Mouse (Mus musculus) limb, embryonic 10.5 days (tissue): Measurements from ENCODE around the gene Sppl2c. TPM values are rescaled to one million over a fixed set of nuclear protein-coding genes. Genes with fewer than 3 reads are reported as not detected.
A peak's percentile ranks its signal among the peaks of the same experiment; 100 is the strongest.

Experiments
- DNase-seq: peaks from one replicate; pipeline ENCODE4 v3.0.0-alpha.2; 2017; ENCODE audit warnings: low spot score
- H3K27ac ChIP-seq: fragments of 300-500 bp; sonication (generic); 2 replicates; pipeline ENCODE4 v1.5.1; 2016; ENCODE audit warnings: mild to moderate bottlenecking
- H3K27me3 ChIP-seq: fragments of 300-500 bp; sonication (generic); 2 replicates; pipeline ENCODE4 v1.6.1; 2016; ENCODE audit warnings: low read depth, mild to moderate bottlenecking; ENCODE audit not compliant: poor library complexity, severe bottlenecking
- H3K36me3 ChIP-seq: fragments of 300-500 bp; sonication (generic); 2 replicates; pipeline ENCODE4 v1.6.1; 2016; ENCODE audit warnings: mild to moderate bottlenecking, moderate library complexity
- H3K4me1 ChIP-seq: fragments of 300-500 bp; sonication (generic); 2 replicates; pipeline ENCODE4 v1.6.1; 2016
- H3K4me3 ChIP-seq: fragments of 300-500 bp; sonication (generic); 2 replicates; pipeline ENCODE4 v1.5.1; 2016; ENCODE audit warnings: mild to moderate bottlenecking, moderate library complexity
- H3K9me3 ChIP-seq: fragments of 300-500 bp; sonication (generic); replicated peaks from 2 replicates; pipeline ENCODE4 v1.6.1; 2016; ENCODE audit warnings: mild to moderate bottlenecking
- WGBS: fragments of 180-500 bp; shearing (Covaris S2); methylation state at CpG from one replicate; pipeline ENCODE4 v1.1.7; 2016; 5-methylcytosine and 5-hydroxymethylcytosine counted together
- polyA plus RNA-seq: library from polyadenylated mRNA; unstranded; fragments of >200 nt; fragmentation: Nextera tagmentation; extraction: Ambion mirVana; gene quantifications from 2 replicates; pipeline ENCODE4 v1.2.1, GENCODE M21; 2016

Sppl2c gene
- polyA plus RNA-seq, 1 experiment from 2014 or later: not detected

DNA sequence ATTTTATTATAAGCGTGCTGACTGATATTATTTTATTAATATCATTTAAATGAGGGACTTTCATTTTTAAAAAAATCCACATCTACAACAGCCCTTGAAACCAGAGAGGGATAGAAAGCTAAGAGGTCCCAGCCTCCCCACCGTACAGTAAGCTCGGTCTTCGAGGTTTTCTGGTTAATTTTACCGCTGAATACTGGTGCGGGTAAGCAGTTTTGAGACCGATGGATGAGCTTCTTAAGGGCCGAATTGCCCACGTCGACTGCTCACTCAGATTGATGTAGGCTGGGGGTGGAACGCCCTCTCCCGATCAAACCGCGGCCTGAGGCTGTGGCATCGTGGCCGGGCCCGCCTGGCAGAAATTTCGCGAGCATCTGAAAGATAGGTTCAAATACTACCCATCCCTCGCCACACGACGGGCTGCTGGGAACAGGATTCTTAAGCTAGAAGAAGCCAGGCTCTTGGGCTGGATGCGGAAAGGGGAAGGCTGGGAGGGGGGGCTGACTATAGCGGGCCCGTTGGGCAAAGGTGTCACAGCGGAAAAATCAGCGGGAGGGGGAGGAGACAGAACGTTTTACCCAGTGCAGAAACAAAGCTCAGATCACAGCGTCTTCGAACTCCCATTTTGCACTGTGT is 47.6 kb downstream of the Sppl2c start:
- peaks cover 38% of the 10 kb centered on the region for H3K4me1 ChIP-seq
- H3K27ac ChIP-seq: no peak overlapping the region
- no peaks in the 10 kb centered on the region for H3K36me3 ChIP-seq
- DNase-seq: peak; percentile 49
- peaks cover 84% of the 10 kb centered on the region for H3K27me3 ChIP-seq
- WGBS: 3% methylated on average over 30 of the region's 30 CpGs
- H3K9me3 ChIP-seq: no peaks in the 10 kb centered on the region
- peak overlapping the region; percentile 13; the same call in 1 of the 2 replicates for H3K4me3 ChIP-seq

DNA sequence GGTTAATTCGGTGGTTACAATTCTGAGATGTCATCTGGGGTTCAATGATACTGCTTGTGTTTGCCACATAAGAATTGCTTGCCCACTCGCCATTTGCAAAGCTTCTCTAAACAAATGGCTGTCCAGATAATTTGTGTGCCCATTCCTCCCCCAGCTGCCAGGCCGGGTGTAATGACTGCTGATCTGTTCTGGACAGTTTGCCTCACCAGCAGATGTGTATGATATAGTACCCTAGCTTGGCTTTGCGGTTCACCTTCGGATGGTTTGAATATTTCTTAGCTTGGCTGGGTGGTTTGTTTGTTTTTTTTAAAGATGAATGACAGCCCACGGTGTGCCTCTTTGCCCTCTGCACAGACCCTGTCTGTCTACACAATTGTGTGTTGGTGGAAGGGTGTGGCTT is 48.6 kb downstream of the Sppl2c start:
- whole genome bisulfite sequencing: 45% methylated on average over 6 of the region's 6 CpGs
- peaks cover 38% of the 10 kb centered on the region for H3K4me1 ChIP-seq

DNA sequence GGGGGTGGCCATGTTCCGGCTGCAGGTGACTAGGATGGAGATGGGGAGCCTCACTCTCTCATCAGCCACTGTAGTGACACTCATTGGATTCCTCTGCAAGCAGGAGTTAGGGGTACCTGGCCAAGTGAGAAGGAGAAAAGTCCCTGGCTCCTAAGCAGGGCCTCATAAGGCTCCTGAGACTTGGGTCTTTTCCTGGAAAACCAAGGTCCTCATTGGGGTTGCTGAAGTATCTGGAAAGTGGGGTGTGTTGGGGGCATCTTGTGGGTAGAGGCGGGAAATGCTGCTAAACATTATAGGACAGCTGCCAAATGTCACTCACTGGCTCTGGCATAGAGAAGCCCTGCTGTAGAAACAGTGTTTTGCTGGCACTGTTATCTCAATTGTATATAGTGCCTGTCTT is 49.8 kb downstream of the Sppl2c start:
- no peak overlapping the region for H3K27ac ChIP-seq
- H3K4me1 ChIP-seq: peaks cover 30% of the 10 kb centered on the region
- peaks cover 65% of the 10 kb centered on the region for H3K27me3 ChIP-seq
- H3K36me3 ChIP-seq: no peaks in the 10 kb centered on the region
- no peak overlapping the region for H3K4me3 ChIP-seq
- no peaks in the 10 kb centered on the region for H3K9me3 ChIP-seq
- 80% methylated on average over 2 of the region's 2 CpGs for WGBS
- DNase-seq: no peak

More for the DNA sequence above, 48.6 kb downstream of the Sppl2c start:
- H3K9me3 ChIP-seq: no peaks in the 10 kb centered on the region
- no peak for DNase-seq
- H3K27ac ChIP-seq: no peak overlapping the region
- H3K4me3 ChIP-seq: no peak overlapping the region
- peaks cover 75% of the 10 kb centered on the region for H3K27me3 ChIP-seq
- H3K36me3 ChIP-seq: no peaks in the 10 kb centered on the region

DNA sequence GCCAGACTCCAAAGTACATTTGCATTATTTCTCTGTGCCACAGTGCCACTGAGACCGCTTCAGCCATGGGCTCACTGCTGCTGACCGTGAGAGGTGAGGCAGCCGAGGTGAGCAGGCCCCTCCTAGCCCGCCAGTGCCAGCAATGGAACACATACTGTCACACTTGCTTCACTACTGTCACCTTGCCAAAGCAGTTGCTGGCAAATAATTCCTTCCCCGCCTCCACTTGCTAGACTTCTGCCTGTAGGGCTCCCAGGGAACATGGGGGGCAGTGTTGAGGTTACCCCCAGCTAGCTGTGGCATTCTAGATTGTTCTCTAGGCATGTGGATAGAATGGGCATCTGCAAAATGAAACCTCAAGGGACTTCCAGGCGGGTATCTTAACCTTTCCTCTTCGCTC is 51.1 kb downstream of the Sppl2c start:
- peaks cover 53% of the 10 kb centered on the region for H3K27me3 ChIP-seq
- no peak for DNase-seq
- no peak overlapping the region for H3K4me3 ChIP-seq
- H3K4me1 ChIP-seq: peaks cover 18% of the 10 kb centered on the region
- H3K36me3 ChIP-seq: no peaks in the 10 kb centered on the region
- no peak overlapping the region for H3K27ac ChIP-seq
- H3K9me3 ChIP-seq: no peaks in the 10 kb centered on the region
- WGBS: 71% methylated on average over 7 of the region's 7 CpGs

DNA sequence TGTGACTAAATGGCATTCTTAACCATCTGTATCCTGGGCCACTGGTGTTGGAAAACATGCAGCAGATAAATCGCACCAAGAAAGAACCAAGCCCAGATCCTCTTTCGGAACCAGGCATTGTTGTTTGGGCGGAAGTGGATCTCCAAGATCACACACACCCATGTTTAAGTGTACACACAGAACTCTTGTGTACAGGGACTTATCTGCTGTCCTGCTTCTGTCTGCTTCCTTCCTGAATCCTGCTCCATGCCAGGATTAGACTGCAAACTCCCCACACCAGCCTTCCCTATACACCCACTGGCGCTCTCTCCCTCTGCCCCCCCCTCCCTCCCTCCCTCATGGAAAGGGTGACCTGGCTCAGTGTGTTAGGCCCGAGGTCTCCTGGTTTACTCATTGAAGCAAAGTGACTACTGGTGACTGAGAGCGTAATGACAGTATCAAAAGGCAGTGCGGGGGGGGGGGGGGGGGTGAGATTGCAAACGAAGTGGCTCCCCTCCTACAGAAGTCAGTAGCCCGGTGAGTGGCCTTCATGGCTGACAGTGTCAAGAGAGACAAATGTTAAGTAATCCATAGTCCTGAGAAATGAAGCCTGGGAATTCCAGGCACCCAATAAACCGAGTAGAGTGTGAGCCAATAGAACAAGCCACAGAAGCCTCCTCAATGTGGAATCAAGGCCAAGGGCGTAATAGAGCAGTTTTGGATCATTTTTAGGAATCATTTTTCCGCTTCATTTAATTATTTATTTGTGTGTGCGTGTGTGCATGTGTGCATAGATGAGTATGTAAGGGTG is 52.0 kb downstream of the Sppl2c start:
- WGBS: 59% methylated on average over 13 of the region's 13 CpGs
- H3K36me3 ChIP-seq: no peaks in the 10 kb centered on the region
- no peak overlapping the region for H3K4me3 ChIP-seq
- H3K9me3 ChIP-seq: no peaks in the 10 kb centered on the region
- H3K27me3 ChIP-seq: peaks cover 44% of the 10 kb centered on the region
- H3K27ac ChIP-seq: no peak overlapping the region
- no peak for DNase-seq
- peaks cover 9% of the 10 kb centered on the region; the same call in 1 of the 2 replicates for H3K4me1 ChIP-seq

Other genes starting within 250 kb of the Sppl2c start
- gene Nsf, start 232.3 kb upstream of the Sppl2c start, polyA plus RNA-seq: 49.4 and 56.1 TPM in 2 replicates
- gene Arf2, start 219.6 kb upstream of the Sppl2c start, polyA plus RNA-seq: 60.8 and 68.1 TPM in 2 replicates
- 1.1 and 1.5 TPM in 2 replicates for gene Crhr1, start 53.5 kb upstream of the Sppl2c start, polyA plus RNA-seq
- gene Mapt, start 45.1 kb downstream of the Sppl2c start, polyA plus RNA-seq: 0.95 and 0.97 TPM in 2 replicates